Mouse (Mus musculus): Measurements from ENCODE around the gene Dmp1.

- TF ChIP-seq MYOD1 (IDR thresholded peaks at IDR 0.05; ENCODE audit: control insufficient read depth, insufficient read length, low read depth) (no peak), CTCF (IDR thresholded peaks at IDR 0.05; ENCODE audit: control insufficient read depth, insufficient read depth, insufficient read length) (no peak), MYOG (IDR thresholded peaks at IDR 0.05; ENCODE audit: control insufficient read depth, extremely low read depth, insufficient read length) (no peak), FOSL1 (IDR thresholded peaks at IDR 0.05; ENCODE audit: insufficient read depth, low read length, poor library complexity, severe bottlenecking) (no peak), USF1 (IDR thresholded peaks at IDR 0.05; ENCODE audit: low read depth) (no peak)
Measured at GRCm38 (mm10) chr5:104158332-104159052, 43.9 kb upstream of the Dmp1 start.

All from C2C12 (cell line).